Mouse (Mus musculus) layer of hippocampus, postnatal 36 days (tissue): ENCODE results near the gene Gm21987. TPM values are rescaled to one million over a fixed set of nuclear protein-coding genes. Genes with fewer than 3 reads are reported as not detected.

Experiments
- DNase-seq, 2 experiments: peaks; one replicate each; pipeline ENCODE4 v3.0.0; 2022
- total RNA-seq, 2 experiments: library from RNA; stranded (reverse); gene quantifications; 2 replicates each; pipeline ENCODE4 v1.2.3; 2021

Gm21987 gene
- total RNA-seq, 2 experiments from 2014 or later: not detected

DNA sequence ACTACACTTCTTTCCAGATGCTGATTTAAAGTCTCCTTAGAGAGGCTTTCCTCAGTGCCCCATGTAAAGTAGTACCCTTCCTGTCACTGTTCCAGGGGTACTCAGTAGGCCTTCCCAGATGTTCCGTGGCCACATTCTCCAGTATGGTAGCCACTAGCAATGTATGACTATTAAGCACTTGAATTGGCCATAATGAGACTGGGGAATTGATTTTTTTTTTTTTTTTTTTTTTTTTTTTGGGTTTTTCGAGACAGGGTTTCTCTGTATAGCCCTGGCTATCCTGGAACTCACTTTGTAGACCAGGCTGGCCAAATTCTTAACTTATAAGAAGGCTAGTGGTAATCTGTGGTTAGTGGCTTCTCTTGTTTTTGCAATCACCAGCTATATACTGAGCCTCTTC is 3.0 kb downstream of the Gm21987 start:
- no peak for DNase-seq

- no peak for DNase-seq
These were observed 3.6 kb downstream of the Gm21987 start for GRCm38 (mm10) chr16:38350361-38350855.

GRCm38 (mm10) chr16:38350939-38351338 is 4.1 kb downstream of the Gm21987 start:
- no peak for DNase-seq

DNA sequence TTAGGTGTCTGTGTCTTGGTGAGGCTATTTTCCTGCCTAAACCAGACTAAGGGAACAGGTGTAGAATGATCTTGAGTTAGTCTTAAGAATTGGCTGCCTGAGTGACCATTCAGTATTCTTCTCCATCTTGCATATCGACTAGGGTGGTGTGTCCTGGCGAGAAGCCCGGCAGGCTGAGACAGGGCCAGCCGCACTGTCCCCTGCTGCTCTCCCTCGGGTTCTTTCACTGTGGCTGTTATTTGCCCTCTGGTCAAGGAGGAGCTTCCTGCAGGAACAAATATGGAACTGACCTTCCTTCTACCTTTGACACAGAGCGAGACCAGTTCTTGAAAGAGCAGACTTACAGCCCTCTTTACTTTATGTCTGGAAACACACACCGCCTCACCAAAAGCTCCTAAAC is 5.2 kb downstream of the Gm21987 start:
- no peak for DNase-seq

- DNase-seq: no peak
These were observed 6.0 kb downstream of the Gm21987 start for GRCm38 (mm10) chr16:38352851-38353250.

- DNase-seq: no peak
These were observed 6.8 kb downstream of the Gm21987 start for GRCm38 (mm10) chr16:38353642-38354041.

GRCm38 (mm10) chr16:38354185-38354913 is 7.5 kb downstream of the Gm21987 start:
- DNase-seq: no peak

DNA sequence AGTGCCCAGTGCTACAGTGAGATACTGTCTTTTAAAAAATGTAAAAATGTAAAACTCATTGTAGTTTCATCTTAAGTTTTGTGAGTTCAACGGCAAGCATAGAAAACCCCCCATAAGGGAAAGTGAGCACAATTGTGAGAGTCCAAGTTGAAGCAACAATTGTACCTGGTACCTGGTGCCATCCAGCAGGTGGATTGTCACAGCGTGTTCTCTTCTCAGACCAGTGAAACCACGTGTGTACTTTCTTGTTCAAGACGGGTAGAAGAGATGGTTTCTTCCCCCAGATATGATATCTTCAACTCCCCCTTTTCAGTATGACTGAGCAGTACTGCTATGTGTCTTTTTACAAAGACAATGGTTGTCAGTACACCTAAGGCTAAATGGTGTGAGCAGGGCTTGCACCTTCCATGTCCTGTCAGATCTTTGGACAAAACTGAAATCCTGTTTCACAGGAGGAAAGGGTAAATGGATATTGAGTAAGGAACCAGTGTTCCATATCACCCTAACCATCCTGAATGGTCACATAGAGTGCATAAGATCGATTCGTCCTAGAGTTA is 11.5 kb downstream of the Gm21987 start:
- DNase-seq: no peak

- DNase-seq: no peak
These were observed 12.4 kb downstream of the Gm21987 start for GRCm38 (mm10) chr16:38359241-38359640.

DNA sequence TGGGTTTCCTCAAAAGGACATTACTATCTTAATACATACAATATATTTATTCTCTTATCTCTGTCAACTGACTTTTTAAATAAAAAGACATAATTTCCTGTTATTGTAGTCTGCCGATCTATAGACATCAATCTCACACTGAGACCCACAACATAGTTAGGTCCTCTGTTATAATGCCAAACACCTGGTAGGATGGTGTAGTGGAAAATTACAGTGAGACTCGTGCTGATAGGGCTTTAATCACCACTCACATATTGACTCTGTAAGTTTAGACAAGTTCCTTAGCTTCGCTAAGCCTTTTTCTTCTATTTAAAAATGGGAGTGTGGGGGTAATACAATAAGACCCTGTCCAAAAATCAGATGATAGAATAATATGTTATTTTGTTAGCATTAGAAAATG is 13.0 kb downstream of the Gm21987 start:
- no peak for DNase-seq

GRCm38 (mm10) chr16:38360317-38360716 is 13.5 kb downstream of the Gm21987 start:
- DNase-seq: no peak

DNA sequence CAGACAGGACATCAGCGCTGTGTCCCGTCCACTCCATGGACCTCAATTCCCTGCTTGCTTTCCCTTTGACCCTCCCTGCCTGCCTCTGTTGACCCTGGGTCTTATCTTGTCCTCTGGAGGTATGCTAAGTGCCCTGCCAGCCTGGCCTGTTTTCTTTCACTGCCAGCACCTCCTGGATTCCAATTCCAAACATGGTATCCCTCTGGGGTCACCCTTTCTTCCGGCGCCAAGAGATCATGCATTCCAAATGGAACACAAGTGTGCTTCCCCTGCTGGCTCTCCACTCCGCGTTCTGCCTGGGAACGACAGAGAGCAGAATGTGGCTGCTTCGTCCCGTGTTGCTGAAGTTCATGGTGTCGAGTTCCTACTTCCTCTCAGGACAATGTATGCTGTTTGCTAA is 15.1 kb downstream of the Gm21987 start, which contains the start of gene Popdc2:
TSS of gene Popdc2 (plus strand) at position 277 of the 400 bp plus-strand sequence.
- DNase-seq: no peak

DNA sequence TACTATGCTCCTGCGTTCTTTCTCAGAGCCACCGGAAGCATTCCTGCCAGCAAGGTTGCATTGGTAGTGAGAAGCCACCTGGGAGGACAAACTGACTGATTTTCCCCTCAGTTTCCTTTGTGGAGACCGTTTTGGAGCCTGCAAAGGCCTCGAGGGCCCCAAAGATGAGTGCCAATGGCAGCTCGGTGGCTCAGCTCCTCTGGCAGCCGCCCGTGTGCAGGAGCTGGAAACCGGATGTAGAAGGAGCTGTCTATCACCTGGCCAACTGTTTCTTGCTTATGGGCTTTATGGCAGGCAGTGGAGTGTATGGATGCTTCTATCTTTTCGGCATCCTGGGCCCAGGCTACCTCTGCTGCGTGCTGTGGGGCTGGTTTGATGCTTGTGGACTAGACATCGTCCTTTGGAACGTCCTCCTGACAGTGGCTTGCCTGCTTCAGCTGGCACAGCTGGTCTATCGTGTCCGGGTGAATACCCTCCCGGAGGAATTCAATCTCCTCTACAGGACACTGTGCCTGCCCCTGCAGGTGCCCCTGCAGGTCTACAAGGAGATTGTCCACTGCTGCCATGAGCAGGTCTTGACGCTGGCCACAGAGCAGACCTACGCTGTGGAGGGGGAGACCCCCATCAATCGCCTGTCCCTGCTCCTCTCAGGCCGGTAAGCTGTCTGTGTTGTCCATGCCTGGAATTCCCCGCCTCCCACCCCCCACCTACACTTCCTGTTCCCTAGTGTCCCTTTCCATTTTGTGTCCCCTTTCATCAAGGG is 15.8 kb downstream of the Gm21987 start:
- no peak for DNase-seq

DNA sequence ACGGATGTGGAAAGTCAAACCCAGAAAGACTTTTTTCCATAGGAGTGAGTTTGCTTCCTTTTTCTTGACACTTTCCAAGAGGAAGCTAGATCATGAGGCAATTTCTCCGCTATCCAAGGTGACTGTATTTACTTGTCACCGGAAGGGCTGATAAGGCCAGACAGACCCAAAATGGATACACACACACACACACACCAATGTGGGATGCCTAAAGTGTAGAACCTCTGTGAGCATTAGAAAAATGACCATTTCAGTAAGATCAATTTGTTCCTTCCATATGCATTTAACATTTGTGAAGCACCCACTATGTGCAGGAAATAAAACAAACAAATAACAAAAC is 16.4 kb downstream of the Gm21987 start:
- DNase-seq: no peak

DNA sequence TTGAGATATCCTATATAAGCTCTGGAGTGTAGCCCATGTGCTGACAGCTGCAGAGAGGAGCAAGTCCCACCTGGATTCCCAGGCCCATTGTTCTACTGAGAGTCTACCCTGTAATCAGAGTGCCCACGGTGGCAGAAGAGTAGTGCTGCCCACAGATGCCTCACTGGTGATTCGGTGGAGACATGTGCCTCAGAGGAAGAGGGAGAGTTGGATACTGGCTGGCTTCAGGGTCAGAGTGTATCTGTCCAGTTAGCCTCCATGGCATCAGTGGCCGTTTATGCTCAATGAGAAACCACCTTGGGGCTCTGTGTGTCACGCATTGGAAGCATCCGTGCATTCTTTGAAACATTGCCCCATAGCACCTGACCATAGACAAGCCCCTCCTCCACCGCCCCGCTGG is 16.8 kb downstream of the Gm21987 start:
- no peak for DNase-seq

- DNase-seq: no peak
These were observed 18.6 kb downstream of the Gm21987 start for GRCm38 (mm10) chr16:38365390-38365789.

- no peak for DNase-seq
These were observed 19.4 kb downstream of the Gm21987 start for GRCm38 (mm10) chr16:38366231-38366630.

GRCm38 (mm10) chr16:38368336-38368735 is 21.5 kb downstream of the Gm21987 start:
- DNase-seq: peak; percentile 40 to 45

- DNase-seq: no peak
These were observed 22.2 kb downstream of the Gm21987 start for GRCm38 (mm10) chr16:38369000-38369399.

DNA sequence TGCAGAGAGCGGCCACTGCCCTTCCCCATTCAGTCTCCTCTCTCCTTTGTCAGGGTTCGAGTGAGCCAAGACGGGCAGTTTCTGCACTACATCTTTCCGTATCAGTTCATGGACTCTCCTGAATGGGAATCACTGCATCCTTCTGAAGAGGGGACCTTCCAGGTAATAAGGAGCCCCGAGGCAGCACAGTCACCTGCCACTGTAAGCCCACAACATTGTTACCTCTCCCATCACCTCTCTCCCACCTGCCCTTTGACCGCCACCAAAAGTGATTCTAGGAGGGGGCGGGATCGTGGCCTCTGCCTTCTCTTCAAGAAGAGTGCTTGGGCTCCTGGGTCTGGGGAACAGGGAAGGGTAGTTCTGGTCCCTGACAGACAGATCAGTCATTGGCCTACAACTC is 22.6 kb downstream of the Gm21987 start:
- DNase-seq: no peak

DNA sequence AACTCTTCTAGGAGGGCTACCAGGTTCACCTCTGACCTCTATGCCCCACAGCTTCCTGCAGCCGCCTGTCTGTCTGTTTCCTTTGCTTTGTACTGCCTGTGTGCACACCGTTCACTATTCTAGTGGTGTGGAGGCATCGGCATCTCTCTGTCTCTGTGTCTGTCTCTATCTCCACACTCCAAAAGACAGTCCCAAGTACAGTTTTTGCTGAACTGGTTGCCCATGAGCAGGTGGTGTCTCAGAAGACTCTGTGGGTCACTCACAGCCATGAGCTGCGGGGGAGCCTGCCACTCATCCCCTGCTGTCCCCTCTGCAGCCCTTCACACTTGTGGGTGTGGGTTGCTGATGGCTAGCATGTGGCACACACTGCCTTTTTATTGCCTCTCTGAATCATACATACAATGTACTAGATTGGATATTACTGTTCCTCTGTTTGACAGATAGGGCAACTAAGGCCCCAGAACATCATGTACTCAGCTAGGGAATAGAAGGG is 23.2 kb downstream of the Gm21987 start:
- DNase-seq: no peak

GRCm38 (mm10) chr16:38370633-38371374 is 24.0 kb downstream of the Gm21987 start:
- DNase-seq: no peak
